Mouse (Mus musculus) CD4-positive, CD25-positive, alpha-beta regulatory T cell, adult 2 months (primary cell): Measurements from ENCODE around the gene Jdp2.

Experiments
- DNase-seq: peaks from one replicate; pipeline ENCODE4 v3.0.0-alpha.2; 2012; ENCODE audit warnings: low read depth, low spot score

Gene Jdp2

DNA sequence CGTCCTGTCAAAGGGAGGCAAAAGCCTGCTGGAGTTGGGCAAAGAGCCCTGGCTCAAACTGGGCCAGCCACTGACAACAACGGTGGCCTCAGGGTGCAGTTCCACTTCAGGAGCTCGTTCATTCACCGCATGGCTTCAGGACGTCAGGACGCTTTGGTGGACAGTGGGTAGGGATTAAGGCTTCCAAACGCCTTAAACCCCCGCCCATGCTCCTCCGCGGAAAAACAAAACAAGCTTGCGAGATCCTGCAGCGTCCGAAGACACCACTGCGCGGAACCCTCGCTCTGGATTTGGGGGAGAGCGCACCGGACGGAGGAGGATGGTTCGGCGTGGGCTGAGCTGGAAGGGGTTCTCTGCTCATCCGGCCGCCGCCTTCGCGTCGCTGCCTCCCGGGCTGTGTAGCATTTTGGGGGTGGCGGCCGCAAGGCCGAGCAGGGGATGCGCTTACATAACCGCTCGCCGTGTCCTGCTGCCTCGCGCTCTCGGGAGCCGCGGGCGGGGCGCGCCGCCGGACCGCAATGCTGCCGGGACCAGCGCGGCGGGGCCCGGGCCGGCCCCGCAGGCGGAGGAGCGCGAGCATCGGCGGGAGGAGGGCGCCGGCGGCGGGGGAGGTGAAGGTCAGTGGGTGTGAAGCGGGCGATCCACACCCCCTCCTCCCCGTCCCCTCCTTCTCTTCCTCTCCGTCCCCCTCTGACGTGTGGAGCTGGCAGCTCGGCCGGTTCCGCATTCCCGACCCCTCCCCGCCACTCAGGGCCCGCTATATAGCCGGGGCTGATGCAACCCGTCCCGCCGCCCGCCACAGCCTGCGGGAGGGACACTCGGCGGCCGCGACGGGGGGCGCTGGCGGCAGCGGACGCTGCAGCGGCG lies at the start of gene Jdp2:
Jdp2 (plus strand) TSS at position 417 of the 867 bp plus-strand sequence.
- DNase-seq = peak; percentile 65

DNA sequence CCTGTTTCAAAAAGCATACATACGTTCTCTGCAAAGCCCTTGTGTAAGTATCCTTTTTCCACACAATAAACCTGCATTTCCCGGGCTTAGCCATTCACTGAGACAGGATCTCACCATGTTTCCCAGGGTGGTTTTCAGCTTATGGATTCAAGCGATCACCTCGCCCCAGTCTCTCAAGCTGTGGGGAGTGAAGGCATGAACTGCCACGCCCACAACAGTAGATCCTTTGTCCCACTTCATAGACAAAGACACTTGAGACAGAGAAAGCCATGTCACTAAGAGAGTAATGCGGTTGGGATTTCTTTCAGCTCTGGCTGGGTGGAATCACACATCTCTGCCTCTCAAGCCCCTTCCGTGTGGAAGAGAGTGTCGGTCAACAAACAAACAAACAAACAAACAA lies 49.2 kb upstream of the Jdp2 start:
- DNase-seq = no peak

DNA sequence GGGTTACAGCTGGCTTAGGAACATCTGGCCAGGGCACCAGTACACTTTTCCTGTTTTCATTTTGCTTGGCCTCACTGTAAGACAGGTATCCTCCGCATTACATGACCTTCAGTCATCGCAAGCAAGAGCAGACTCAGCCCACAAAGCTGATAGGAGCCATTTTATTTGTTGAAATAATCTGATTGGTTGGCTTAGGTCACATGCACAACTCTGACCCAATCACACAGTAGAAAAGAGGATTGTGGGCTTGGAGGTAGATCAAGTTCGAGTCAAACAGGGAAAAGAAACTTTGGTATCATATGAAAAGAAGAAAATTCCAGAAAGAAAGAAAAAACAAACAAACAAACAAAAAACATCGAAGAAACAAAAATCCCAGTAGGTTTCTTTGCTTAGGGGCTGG lies 48.4 kb upstream of the Jdp2 start:
- DNase-seq = no peak

DNA sequence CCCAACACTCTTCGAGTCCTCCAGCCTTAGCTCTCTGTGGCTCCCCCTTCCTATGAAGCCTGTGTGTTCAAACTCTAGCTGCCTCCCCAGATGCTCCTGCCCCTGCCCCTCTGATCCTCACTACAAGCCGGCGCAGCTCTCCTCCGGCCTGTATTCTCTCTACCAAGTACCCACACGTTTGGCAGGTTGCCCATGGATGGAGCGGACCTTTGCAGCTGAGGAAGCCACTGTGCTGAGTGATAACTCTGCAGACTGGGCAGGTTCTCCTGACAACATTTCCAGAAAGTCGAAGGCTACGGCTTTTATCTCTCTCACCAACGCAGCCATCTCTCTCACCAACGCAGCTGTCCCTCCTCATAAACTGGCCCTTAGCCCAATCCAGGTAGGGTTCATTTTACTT lies 39.5 kb upstream of the Jdp2 start:
- no peak for DNase-seq

DNA sequence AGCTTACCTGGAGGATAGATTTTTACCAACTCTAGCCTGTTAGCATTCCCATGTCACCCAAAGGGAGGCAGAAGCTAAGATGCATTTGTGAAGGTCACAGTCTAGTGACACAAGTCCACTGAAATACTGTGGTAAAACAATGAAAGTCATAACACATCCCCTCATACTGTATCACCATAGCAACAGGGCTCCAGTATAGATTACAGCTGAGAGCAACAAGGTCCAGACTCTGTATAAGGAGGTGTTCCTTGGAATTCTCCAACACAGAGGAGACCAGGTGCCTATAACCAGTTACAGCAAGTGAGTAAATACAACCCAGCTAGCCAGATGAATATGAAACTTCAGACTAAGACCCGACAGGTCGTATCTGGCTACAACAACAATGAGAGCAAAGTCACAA lies 33.4 kb upstream of the Jdp2 start:
- no peak for DNase-seq

DNA sequence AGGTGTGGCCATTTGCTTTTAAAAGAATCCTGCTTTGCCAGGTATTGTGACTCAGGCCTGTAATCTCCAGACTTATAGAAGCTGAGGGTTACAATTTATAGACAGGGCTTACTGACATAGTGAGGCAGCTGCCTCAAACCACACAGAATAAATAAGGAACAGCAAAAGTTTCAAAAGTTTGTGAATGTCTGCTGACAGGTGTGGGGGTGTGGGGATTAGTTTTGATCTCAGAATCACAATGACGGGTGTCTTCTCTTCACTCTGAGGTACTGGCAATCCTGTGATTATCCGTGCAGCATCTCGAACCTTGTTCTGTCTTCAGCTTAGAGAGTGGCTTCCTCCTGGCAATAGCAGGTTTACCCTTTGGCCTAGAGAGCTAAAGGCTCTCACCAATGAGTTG lies 30.5 kb upstream of the Jdp2 start:
- no peak for DNase-seq

DNA sequence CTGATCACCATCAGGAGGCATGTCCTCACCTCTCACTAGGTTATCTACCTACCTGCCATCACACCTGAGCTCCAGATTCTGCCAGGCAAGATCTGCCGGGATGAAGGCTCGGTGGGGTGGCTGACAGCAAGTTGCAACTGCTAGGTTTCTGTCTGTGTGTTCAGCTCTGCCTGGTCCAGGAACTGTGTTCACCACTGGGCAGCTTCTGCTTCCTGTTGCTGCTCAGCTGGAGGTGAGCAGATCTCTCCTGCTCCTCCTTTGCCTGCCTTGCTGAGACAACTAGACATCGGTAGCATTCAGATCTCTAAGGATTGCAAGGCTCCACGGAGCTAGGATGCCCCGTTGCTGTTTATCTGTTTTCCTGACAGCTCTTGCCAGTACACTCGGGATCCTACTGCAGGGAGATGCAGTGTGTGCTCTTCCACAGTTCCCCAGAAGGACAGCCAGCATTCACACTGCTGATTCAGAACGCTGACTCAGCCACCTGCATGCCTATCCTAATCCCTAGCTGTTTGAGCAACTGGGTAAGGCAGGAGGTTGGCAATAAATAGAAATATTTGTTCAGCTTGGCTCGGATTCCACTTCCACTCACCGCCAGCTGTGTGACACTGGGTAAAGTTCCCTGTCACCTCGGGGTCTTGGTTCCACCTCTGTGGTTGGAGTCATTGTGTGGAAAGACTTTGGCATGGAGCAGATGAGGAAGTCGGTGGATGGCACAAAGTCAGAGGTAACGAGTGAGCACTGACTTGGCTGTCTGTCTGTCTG lies 29.3 kb upstream of the Jdp2 start:
- DNase-seq = peak; percentile 12

DNA sequence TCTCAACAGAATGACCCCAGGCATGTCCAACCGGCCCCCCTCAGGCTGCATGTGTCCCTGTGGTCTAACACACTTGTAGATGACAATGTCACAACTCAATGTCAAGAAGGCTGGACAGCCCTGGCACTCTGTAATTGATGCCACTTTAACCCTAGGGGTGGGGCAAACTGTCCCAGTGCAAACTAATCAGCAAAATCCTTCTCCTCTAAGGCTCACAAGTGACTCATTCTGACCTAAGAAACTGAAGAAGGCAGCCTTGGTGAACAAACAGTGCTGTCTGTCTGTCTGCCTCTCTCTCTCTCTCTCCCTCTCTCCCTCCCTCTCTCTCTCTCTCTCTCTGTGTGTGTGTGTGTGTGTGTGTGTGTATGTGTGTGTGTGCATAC lies 28.7 kb upstream of the Jdp2 start:
- no peak for DNase-seq

DNA sequence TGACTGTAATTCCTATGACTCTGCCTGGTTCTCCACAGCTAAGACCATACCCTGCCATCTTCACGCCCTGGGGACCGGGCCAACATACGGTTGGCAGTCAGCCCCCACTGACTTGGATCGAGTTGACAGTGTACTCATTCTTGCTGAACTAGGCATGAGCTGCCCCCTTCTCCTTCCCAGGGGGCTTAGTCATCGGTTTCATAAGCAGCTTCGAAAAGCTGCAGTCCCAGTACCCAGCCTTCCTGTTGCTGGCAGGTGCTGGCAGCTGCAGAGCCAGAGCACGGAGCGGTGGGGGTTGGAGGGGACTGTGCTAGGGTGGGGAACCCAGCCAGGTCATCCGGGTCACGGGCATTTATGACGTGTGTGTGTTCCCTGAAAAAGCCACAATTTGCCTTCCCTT lies 27.5 kb upstream of the Jdp2 start:
- DNase-seq = peak; percentile 24

DNA sequence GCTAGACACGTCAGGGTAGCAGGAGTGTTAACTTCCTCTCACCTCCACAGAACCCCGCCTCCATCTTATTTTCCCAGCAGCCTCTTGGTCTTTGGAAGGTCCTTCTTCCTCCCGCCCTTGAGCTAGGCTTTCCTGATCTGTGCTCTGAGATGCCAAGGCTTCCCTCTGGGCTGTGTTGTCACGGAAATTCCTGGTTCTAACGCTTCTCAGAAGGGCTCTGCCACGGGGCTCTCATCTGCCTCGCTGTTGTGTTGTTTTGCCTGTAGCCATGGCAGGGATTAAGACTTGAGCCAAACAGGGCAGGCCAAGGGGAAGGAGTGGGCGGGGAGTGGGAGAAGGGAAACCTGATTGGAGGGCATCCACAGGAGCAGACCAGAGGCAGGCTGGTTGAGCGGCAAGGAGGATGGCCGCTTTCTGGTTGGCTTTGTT lies 26.8 kb upstream of the Jdp2 start:
- DNase-seq = no peak

DNA sequence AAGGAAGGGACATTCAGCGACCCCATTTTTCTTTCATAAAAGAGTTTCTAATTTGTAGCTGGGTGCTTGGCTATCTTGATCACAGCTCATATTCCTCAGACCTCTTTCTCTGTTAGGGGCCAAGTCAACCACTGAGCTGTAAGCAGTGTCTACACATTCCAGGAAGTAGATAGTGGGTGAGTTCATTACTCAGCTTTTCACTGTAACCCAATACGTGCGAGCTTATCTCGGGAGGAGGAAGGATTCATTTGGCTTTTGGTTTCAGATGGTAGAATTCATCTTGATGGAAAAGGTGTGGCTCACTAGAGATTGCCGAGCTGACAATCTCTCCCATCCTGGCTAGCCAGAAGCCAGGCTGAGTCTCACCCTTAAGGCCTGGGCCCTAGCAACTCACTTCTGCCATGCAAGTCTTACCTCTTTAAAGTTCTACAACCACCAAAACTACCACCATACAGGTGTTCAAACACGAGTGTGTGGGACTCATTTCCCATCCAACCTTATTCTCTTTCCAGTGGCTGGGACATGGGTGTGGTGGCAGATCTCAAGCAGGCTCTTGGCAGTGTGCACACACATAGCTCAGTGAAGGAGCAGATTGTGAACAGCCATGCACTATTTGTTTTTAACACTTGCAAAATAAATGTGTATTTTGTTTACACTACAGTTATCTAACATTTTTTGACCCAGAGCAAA lies 23.9 kb upstream of the Jdp2 start:
- DNase-seq = no peak

DNA sequence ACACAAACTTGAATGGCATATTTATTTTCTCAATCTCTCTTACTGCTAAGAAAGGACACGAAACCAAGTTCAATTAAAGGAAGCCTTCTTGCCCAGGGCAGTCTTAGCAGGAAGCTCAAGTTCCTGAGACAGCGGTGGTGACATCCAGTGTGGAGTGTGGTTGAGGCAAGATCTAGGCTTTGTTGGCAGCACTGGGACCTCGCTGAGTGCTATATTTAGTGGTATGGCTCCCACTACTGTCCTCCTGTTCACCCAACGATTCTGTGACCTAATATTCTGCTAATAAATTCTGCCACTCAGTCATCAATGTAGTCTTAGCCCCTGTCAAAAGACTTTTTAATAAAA lies 23.4 kb upstream of the Jdp2 start:
- no peak for DNase-seq

DNA sequence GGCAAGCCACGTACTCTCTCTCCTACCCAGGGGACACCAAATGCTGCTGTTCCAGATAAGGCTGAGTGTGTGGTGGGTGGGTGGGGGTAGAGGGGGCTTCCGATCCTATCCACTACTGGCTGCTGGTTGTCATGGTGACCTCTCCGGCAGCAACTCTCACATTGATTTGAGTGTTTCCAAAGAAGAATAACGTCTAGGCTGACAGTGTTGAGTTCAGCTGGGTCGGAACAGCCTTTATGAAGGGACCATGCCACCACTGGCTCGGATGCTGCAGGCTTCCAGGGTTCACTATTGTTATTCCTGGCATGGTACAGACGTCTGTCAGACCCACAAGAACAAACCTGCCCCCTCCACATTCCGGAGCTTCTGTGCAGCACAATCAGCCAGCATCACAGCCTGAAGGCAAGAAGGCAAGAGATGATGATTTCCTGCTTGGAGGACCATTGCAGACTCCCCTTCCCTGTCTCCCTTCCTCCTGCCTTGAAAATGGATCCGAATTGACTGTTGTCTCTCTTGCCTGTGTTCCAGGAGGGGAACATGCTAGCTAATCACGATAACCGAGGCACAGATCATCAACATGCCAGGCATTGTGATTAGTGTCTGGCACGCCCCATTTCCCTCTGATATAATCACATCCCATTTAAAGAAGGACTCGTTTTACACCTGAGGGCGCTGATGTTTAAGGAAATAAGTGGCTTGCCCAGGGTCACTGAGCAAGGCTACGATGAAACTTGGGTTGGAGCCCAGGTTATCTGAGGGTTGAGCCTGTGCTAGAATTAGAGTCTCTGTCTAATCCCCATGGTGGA lies 17.4 kb upstream of the Jdp2 start:
- DNase-seq = no peak

DNA sequence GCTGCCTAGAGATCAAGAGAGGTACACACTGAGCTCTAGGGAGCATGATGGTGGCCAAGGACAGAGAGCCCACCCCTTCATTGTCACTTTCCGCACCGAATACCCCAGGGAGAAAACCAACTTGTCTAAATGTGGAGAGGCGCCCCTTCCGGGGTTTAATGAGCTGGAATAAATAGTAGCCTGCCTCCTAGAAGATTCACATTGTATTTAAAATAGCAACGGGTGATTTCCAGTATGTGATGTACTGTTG lies 16.8 kb upstream of the Jdp2 start:
- DNase-seq = no peak

DNA sequence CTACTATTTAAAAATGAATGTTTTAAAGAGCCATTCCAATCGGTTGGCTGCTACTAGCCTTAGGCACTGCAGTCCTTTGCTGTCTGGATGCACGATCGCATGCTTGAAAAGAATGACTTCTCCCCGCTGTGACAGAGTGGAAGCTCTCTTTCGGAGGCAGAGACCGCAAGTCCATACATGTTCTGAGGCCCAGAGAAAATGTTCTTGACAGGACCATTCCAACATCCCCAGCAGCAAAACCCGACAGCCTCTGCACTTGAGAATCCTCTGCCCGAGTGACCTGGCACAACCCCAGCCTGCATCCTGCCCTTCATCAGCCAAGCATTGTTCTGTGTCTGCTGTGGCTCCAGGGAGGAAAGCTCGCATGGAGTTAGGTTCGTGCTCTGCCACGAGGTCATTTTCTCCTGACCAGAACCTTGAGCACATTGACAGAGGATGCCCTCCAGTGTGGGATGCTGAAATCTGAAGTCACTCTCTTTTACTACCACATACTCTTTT lies 13.0 kb upstream of the Jdp2 start:
- no peak for DNase-seq

DNA sequence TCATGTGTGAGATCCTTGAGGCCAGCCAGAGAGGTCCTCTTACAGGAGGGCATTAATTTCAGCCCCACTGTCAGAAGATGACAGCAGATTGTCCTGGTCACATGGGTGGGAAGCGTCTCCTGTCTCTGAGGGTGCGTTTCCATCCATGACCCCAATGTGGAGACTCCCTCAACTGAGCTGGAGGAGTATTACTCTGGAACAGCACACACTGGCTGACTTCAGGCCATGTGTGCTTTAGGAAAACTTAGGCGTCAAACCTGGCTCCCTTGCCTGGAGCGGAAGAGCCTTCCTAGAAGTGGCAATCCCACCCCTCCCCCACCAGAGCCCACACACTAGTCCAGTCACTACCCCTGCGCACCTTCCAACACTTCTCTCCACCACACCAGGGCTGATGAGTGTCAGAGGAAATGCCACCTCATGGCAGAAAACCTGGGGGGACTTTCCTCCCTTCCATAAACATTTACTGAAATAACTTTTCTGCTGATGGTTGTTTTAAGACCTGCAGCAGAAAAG lies 8.9 kb upstream of the Jdp2 start:
- DNase-seq = no peak

DNA sequence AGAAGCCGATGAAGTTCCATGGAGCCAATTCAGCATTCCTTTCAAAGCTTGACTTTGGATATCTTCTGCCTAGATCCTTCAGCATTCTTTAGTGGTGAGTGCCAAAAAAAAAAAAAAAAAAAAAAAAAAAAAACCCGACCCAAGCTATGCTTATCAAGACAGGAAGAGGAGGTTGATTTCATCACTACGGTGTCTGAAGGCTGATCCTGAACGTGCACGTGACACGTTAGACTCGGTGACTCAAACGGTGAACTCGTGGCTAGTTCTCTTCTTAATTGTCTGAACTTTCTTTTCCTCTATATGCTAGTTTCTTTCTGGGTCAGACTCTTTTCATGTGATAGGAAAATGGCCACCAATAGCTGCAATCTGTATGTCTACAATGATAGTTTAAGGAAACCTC lies 5.9 kb upstream of the Jdp2 start:
- peak; percentile 87 for DNase-seq

DNA sequence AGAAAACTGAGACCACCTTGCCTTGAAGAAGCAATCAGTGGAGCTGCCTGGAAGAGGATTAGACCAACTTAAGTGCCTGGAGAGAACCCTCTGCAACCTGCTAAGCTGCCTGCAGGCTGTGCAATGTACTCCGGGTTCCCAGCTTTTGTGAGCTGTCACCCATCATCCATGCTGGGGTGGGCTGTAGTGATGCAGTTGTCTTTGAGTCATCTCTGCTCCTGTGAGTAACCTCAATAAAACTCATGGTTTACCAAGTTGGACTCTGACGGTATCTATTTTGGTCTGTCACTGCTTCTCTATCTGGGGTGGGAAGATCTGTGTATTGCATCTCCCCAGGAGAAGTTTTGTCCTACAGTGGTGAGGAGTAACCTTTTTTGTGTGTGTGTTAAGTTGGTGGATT lies 4.4 kb upstream of the Jdp2 start:
- DNase-seq = no peak

DNA sequence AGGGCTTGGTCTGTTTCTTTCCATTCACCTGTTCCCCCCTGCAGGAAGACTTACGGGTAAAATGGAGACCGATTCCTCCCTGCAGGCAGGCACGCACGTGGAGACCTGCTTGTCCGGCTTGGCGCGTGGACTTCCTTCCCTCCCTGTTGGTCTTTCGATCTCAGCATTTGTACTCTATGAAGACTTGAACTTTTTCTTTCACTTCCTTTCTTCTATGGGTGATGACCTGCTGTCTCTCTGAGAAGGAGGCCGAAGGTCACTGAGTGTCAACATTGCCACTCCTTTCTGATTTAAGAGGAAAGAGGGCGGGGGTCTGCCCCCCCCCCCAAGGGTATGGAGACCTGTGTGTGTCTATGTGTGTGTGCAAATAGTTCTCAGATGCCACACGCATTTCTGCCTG lies 774 bp upstream of the Jdp2 start:
- DNase-seq = peak; percentile 16

DNA sequence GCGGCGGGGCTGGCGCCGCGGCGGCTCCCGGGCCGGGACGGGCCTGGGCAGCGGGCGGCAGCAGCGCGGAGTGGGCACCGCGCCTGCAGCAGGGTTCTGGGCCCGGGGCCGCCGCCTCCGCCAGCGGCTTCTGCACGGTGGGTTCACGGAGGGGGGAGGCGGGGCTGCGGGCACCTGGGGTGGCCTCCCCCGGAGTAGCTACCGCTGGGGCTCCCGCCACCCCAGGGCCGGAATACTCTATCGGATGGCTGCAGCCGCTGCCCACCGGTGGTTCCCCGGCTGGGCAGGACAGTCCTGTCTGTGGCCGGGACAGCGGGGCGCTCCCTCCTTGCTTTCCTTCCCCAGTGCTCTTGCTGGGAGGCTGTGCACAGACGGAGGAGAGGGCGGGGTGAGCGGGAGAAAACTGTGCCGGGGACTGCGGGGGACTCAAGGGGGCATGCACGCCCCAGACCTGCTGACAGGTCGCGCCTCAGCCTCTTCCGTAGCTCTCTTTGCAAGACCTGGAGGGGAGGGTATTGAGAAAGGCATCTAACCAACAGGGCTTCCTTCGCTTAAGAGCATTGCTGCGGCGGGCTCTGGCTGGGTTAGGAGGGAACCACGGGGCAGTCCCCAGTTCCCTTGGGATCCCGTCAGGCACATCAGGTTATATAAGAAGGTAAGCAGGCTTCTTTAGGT lies 788 bp downstream of the Jdp2 start:
- peak; percentile 55 for DNase-seq

DNA sequence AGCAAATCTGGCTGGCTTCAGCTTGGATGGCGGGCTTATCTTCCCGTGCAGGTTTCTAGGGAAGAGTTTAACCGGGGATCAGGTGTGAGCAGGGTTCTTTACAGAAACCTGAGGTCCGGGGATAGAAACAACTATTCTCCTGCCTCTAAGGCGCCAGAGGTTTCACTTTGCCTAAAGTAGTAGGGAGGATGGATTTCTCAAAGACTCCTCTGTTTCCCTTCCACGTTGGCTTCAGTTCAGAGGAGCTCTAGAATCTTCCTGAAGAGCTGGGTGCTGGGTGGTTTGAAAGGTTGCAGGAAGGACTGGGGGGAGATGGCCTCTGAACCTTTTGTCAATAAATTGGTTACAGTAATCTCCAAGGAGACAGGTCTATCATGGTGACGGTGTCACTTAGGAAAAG lies 1.8 kb downstream of the Jdp2 start:
- no peak for DNase-seq
